Mouse (Mus musculus) embryonic facial prominence, embryonic 13.5 days (tissue): ENCODE measurements around the gene Gimap3. TPM values are rescaled to one million over a fixed set of nuclear protein-coding genes. Genes with fewer than 3 reads are reported as not detected.

Experiments
- ATAC-seq: fragments of 200-750 bp; cut with Nextera tagmentation; 2 replicates; pipeline ENCODE4 v1.8.0; 2017; ENCODE audit warnings: low read depth; ENCODE audit not compliant: insufficient number of reproducible peaks, insufficient read depth, low FRiP score, low TSS enrichment
- H3K27ac ChIP-seq: fragments of 300-500 bp; sonication (generic); 2 replicates; pipeline ENCODE4 v1.5.1; 2015; ENCODE audit warnings: moderate library complexity, mild to moderate bottlenecking, inconsistent platforms
- H3K27me3 ChIP-seq: fragments of 300-500 bp; sonication (generic); 2 replicates; pipeline ENCODE4 v1.6.1; 2015; ENCODE audit warnings: mild to moderate bottlenecking, inconsistent platforms
- H3K36me3 ChIP-seq: fragments of 300-500 bp; sonication (generic); 2 replicates; pipeline ENCODE4 v1.6.1; 2015; ENCODE audit warnings: mild to moderate bottlenecking, inconsistent platforms
- H3K4me1 ChIP-seq: fragments of 300-500 bp; sonication (generic); 2 replicates; pipeline ENCODE4 v1.6.1; 2015; ENCODE audit warnings: inconsistent platforms
- H3K4me2 ChIP-seq: fragments of 300-500 bp; sonication (generic); 2 replicates; pipeline ENCODE4 v1.6.1; 2015; ENCODE audit warnings: moderate library complexity, mild to moderate bottlenecking, inconsistent platforms
- H3K4me3 ChIP-seq: fragments of 300-500 bp; sonication (generic); 2 replicates; pipeline ENCODE4 v1.5.1; 2015; ENCODE audit warnings: mild to moderate bottlenecking, inconsistent platforms
- H3K9ac ChIP-seq: fragments of 300-500 bp; sonication (generic); 2 replicates; pipeline ENCODE4 v1.6.1; 2015; ENCODE audit warnings: mild to moderate bottlenecking, inconsistent platforms
- H3K9me3 ChIP-seq: fragments of 300-500 bp; sonication (generic); 2 replicates; pipeline ENCODE4 v1.6.1; 2016; ENCODE audit warnings: inconsistent platforms
- WGBS: fragments of 180-500 bp; shearing (Covaris S2); methylation state at CpG from one replicate; pipeline ENCODE4 v1.1.7; 2015; ENCODE audit warnings: mixed read lengths; 5-methylcytosine and 5-hydroxymethylcytosine counted together
- polyA plus RNA-seq: library from polyadenylated mRNA; unstranded; fragments of >200 nt; fragmentation: Nextera tagmentation; extraction: Ambion mirVana; gene quantifications from 2 replicates; pipeline ENCODE4 v1.2.1, GENCODE M21; 2015

Gene Gimap3
- polyA plus RNA-seq, 1 experiment from 2014 or later, result not detected

DNA sequence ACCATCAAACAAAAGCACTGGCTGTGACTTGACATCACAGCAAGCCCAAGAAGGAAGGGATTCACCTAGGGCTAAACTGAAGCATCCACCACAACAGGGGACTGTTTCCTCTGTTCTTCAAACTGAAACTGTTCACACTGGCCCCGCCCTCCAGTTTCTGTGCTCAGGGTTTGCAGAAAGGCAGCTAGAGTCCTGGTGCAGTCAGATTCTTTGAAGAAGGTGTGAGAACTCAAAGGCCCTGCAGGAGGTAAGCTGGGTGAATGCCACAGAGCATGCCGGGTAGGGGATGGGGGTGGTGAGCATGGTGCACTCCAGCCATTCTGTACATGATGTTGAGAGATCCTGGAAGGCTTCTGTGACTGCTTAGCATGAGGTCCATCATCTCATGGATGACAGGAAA is 52.2 kb downstream of the Gimap3 start, which contains the start of the genes Gm28053 and Gimap7:
Gene Gm28053, plus strand, starts transcription at position 153 of the 400 bp plus-strand sequence.
Gene Gimap7, plus strand, starts transcription at position 167 of the 400 bp plus-strand sequence.
- no peak within 1 kb of the TSS for H3K27ac ChIP-seq
- ATAC-seq, result no peak
- H3K4me3 ChIP-seq, result no peak within 1 kb of the TSS
- no peaks in the 10 kb centered on the region for H3K9me3 ChIP-seq
- H3K9ac ChIP-seq, result no peak within 1 kb of the TSS
- no peaks in the 10 kb centered on the region for H3K4me1 ChIP-seq
- no peak within 1 kb of the TSS for H3K4me2 ChIP-seq
- 57% methylated on average over 2 of the region's 2 CpGs for WGBS
- no peaks in the 10 kb centered on the region for H3K27me3 ChIP-seq
- H3K36me3 ChIP-seq, result no peaks in the 10 kb centered on the region

Other genes starting within 250 kb of the Gimap3 start
- 13.4 and 13.9 TPM in 2 replicates for gene Atp6v0e2, start 233.2 kb downstream of the Gimap3 start, polyA plus RNA-seq
- gene Lrrc61, start 216.1 kb downstream of the Gimap3 start, polyA plus RNA-seq, result 10.5 and 10.8 TPM in 2 replicates
- gene Rarres2, start 198.1 kb downstream of the Gimap3 start, polyA plus RNA-seq, result 4.5 and 5.5 TPM in 2 replicates
- not detected in 2 replicates for gene Gm45021, start 181.2 kb downstream of the Gimap3 start, polyA plus RNA-seq
- 23.0 and 24.2 TPM in 2 replicates for gene Repin1, start 177.0 kb downstream of the Gimap3 start, polyA plus RNA-seq
- 1.2 TPM in 1 of 2 replicates, not detected in the other for gene Gm44965, start 176.9 kb downstream of the Gimap3 start, polyA plus RNA-seq
- gene Zfp775, start 168.8 kb downstream of the Gimap3 start, polyA plus RNA-seq, result 5.4 and 9.8 TPM in 2 replicates
- 1.3 and 1.5 TPM in 2 replicates for gene AI854703, start 144.1 kb downstream of the Gimap3 start, polyA plus RNA-seq
- 0.46 and 0.98 TPM in 2 replicates for gene Gimap8, start 123.6 kb downstream of the Gimap3 start, polyA plus RNA-seq
- gene Gimap9, start 94.7 kb downstream of the Gimap3 start, polyA plus RNA-seq, result 13.6 and 17.1 TPM in 2 replicates
- gene Gimap4, start 86.3 kb downstream of the Gimap3 start, polyA plus RNA-seq, result 10.9 and 11.4 TPM in 2 replicates
- 15.5 and 20.3 TPM in 2 replicates for gene Gimap6, start 62.6 kb downstream of the Gimap3 start, polyA plus RNA-seq
- 1.4 and 1.6 TPM in 2 replicates for gene Gm28053, start 52.2 kb downstream of the Gimap3 start, polyA plus RNA-seq
- gene Gimap7, start 52.2 kb downstream of the Gimap3 start, polyA plus RNA-seq, result not detected in 2 replicates
- 8.0 and 9.0 TPM in 2 replicates for gene Gimap1, start 31.8 kb downstream of the Gimap3 start, polyA plus RNA-seq
- gene Gimap5, start 24.7 kb downstream of the Gimap3 start, polyA plus RNA-seq, result 2.3 and 3.8 TPM in 2 replicates
- gene Tmem176a, start 70.1 kb upstream of the Gimap3 start, polyA plus RNA-seq, result 49.3 and 51.9 TPM in 2 replicates
- 171 and 177 TPM in 2 replicates for gene Tmem176b, start 70.6 kb upstream of the Gimap3 start, polyA plus RNA-seq
- gene Aoc1, start 102.0 kb upstream of the Gimap3 start, polyA plus RNA-seq, result 1.2 TPM in 1 of 2 replicates, not detected in the other
- not detected in 2 replicates for gene 1600015I10Rik, start 159.0 kb upstream of the Gimap3 start, polyA plus RNA-seq
- not detected in 2 replicates for gene Doxl2, start 204.1 kb upstream of the Gimap3 start, polyA plus RNA-seq
- not detected in 2 replicates for gene Svs1, start 216.0 kb upstream of the Gimap3 start, polyA plus RNA-seq